Comparison of ENCODE assay signal across 8 mouse cellular contexts in the genomic region with DNA sequence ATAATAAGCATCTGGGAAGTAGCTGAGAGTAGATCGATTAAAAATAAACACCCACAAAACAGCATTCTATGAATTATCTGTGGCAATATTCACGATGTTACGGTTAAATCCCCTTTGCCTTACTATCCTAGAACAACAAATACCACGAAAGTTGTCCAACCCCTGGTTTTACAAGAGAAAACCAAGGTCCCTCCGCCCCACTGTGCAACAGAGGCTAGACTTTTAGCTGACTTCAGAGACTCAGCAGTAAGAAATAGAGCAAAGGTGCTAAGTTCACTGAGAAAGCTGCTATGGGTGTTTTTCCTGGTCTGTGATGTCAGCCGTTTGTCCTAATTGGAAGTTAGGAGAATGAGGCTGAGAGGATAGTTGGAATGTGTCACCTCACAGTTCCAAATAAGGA. TPM values are rescaled to one million over a fixed set of nuclear protein-coding genes. Genes with fewer than 3 reads are reported as not detected.
DNase-seq lines count a peak whose midpoint lies in the region; ATAC-seq lines count a peak whose summit lies in the region.

No protein-coding gene starts in this region.

- peaks cover 87% of the 10 kb centered on the region for H3K79me2 ChIP-seq in macrophage (ENCODE audit: inconsistent target)

- peak overlapping the region; percentile 88 for H3K4me2 ChIP-seq in heart, embryonic 14.5 days (ENCODE audit: low read length)
- H3K4me2 ChIP-seq in forebrain, embryonic 13.5 days = peak overlapping the region; percentile 84

- 48% methylated on average over 6 of the region's 6 CpGs for WGBS in heart, embryonic 14.5 days
- WGBS in forebrain, embryonic 13.5 days = 56% methylated on average over 6 of the region's 6 CpGs
- 11% methylated on average over 6 of the region's 6 CpGs for WGBS in macrophage (ENCODE audit: missing documents)

- peak overlapping the region; percentile 76 to 84; a peak in 3 of 4 replicates for H3K27ac ChIP-seq in heart, embryonic 14.5 days (replicated peaks in 1 of 2; ENCODE audit: control insufficient read depth in 1 of 2, insufficient read depth in 1 of 2, low read depth in 2 of 2, low read length in 2 of 2)
- no peak overlapping the region for H3K27ac ChIP-seq in ES-E14 (ENCODE audit: insufficient read depth, low read depth, low read length, poor library complexity, severe bottlenecking)
- H3K27ac ChIP-seq in forebrain, embryonic 13.5 days = peak overlapping the region; percentile 82; the same call in 1 of the 2 replicates
- peak overlapping the region; percentile 94 for H3K27ac ChIP-seq in macrophage

- peak overlapping the region; percentile 56 to 86 for H3K4me3 ChIP-seq in heart, embryonic 14.5 days (ENCODE audit: control insufficient read depth in 1 of 2, insufficient read depth in 1 of 2, low read depth in 1 of 2, low read length in 2 of 2)
- peak overlapping the region; percentile 74 for H3K4me3 ChIP-seq in ES-E14 (ENCODE audit: insufficient read depth in 1 of 2, low read depth in 1 of 2, low read length in 2 of 2, poor library complexity in 1 of 2, severe bottlenecking in 1 of 2)
- H3K4me3 ChIP-seq in forebrain, embryonic 13.5 days = peak overlapping the region; percentile 61
- H3K4me3 ChIP-seq in macrophage (ENCODE audit: inconsistent target) = peak overlapping the region; percentile 72

- peak overlapping the region; percentile 73; the same call in 1 of the 2 replicates for H3K9ac ChIP-seq in heart, embryonic 14.5 days (ENCODE audit: low read length)
- H3K9ac ChIP-seq in ES-E14 (ENCODE audit: insufficient read depth, low read depth, low read length, poor library complexity, severe bottlenecking) = peak overlapping the region; percentile 90
- H3K9ac ChIP-seq in forebrain, embryonic 13.5 days = no peak overlapping the region

- H3K9me3 ChIP-seq in heart, embryonic 14.5 days (ENCODE audit: control insufficient read depth, low read length) = no peaks in the 10 kb centered on the region
- H3K9me3 ChIP-seq in ES-E14 (ENCODE audit: control insufficient read depth, insufficient read depth, low read depth, low read length) = no peaks in the 10 kb centered on the region
- H3K9me3 ChIP-seq in forebrain, embryonic 13.5 days (replicated peaks) = no peaks in the 10 kb centered on the region

- H3K36me3 ChIP-seq in heart, embryonic 14.5 days (ENCODE audit: control insufficient read depth, insufficient read depth, low read length) = peaks cover 2% of the 10 kb centered on the region; the same call in 1 of the 2 replicates
- H3K36me3 ChIP-seq in ES-E14 (ENCODE audit: control insufficient read depth, insufficient read depth, low read length, poor library complexity, severe bottlenecking) (0 out of 2 replicates have a peak, but pooled peaks cover 3% of the 10 kb centered on the region), macrophage (ENCODE audit: inconsistent target) (peaks cover 38% of the 10 kb centered on the region)
- peaks cover 9% of the 10 kb centered on the region for H3K36me3 ChIP-seq in forebrain, embryonic 13.5 days (ENCODE audit: poor library complexity, severe bottlenecking)

- no peak for ATAC-seq in heart, embryonic 14.5 days (ENCODE audit: insufficient number of reproducible peaks, insufficient read depth, low FRiP score, low read depth)
- ATAC-seq in forebrain, embryonic 13.5 days = no peak
- no peak for ATAC-seq in granulocyte monocyte progenitor cell, adult 5-6 weeks (replicated peaks; ENCODE audit: poor library complexity, severe bottlenecking)

- in situ Hi-C loops in ES-E14 (cut with MboI; ENCODE audit: low sequenced_read_pairs in 2 of 2, unreplicated experiment in 2 of 2) = no loop called here

- peaks cover 0 to 7% of the 10 kb centered on the region in 2 experiments for H3K4me1 ChIP-seq in heart, embryonic 14.5 days (ENCODE audit: control insufficient read depth in 2 of 2, insufficient read depth in 2 of 2, low read length in 2 of 2)
- H3K4me1 ChIP-seq in ES-E14 (ENCODE audit: control insufficient read depth in 2 of 2, insufficient read depth in 2 of 2, low read length in 2 of 2, poor library complexity in 1 of 2) = peaks cover 0 to 12% of the 10 kb centered on the region in 2 experiments; a peak in 1 of 4 replicates
- peaks cover 17% of the 10 kb centered on the region for H3K4me1 ChIP-seq in forebrain, embryonic 13.5 days

- H3K27me3 ChIP-seq in heart, embryonic 14.5 days (ENCODE audit: control insufficient read depth, insufficient read depth, low read length) = peaks cover 10% of the 10 kb centered on the region
- H3K27me3 ChIP-seq in forebrain, embryonic 13.5 days = peaks cover 22% of the 10 kb centered on the region

- no peak for DNase-seq in heart, adult 18-20 months
- no peak for DNase-seq in ES-E14 (ENCODE audit: low read depth, low spot score)
- no peak for DNase-seq in right cerebral cortex, postnatal 14 days
- DNase-seq in natural killer cell, adult 2 months (ENCODE audit: low spot score in 2 of 2) = no peak

RNA-seq across cellular contexts. Expression of gene Apobr, which starts 1.0 kb away (rescaled TPM):
- 0.53 and 0.81 TPM in 2 replicates for polyA plus RNA-seq in heart, embryonic 14.5 days (2014; fragmentation: Nextera tagmentation; extraction: Ambion mirVana)
- under 1 TPM; 0.23 to 0.79 TPM for total RNA-seq in heart, adult 18-20 months (2021)
- total RNA-seq in ES-E14 (2012; rRNA removed) = 2.3 and 2.6 TPM in 2 replicates
- polyA plus RNA-seq in forebrain, embryonic 13.5 days (2015; fragmentation: Nextera tagmentation; extraction: Ambion mirVana) = 0.38 and 0.46 TPM in 2 replicates
- 100 to 1,000 TPM in 25 of 26 experiments, 10 to 100 TPM in 1; 91.4 to 389 (median 168) TPM for total RNA-seq in macrophage (2018; cell fraction: chromatin; rRNA removed)
- 100 to 1,000 TPM in 2 of 26 experiments, 10 to 100 TPM in 24; 48.9 to 110 (median 75.0) TPM for total RNA-seq in macrophage (2018; cell fraction: cytosol; rRNA removed)
- total RNA-seq in macrophage (2018; cell fraction: nucleus; rRNA removed) = 100 to 1,000 TPM; 123 to 332 (median 182) TPM
- 51.3 to 183 TPM (median 99.8 TPM) in 3 replicates for polyA plus RNA-seq in macrophage (2018)
- total RNA-seq in granulocyte monocyte progenitor cell, adult 5-6 weeks (2014; fragmentation: Nextera tagmentation) = 2.1 and 3.9 TPM in 2 replicates
- 4.2 and 6.2 TPM in 2 replicates for total RNA-seq in granulocyte monocyte progenitor cell, adult 5-6 weeks (2017)

RNA-seq across cellular contexts. Expression of gene Cln3, which starts 1.9 kb away (rescaled TPM):
- polyA plus RNA-seq in heart, embryonic 14.5 days (2014; fragmentation: Nextera tagmentation; extraction: Ambion mirVana) = 14.2 and 21.8 TPM in 2 replicates
- total RNA-seq in heart, adult 18-20 months (2021) = 10 to 100 TPM in 1 of 2 experiments, 1 to 10 TPM in 1; 9.0 to 17.9 TPM
- 35.1 and 61.6 TPM in 2 replicates for total RNA-seq in ES-E14 (2012; rRNA removed)
- 26.3 and 30.8 TPM in 2 replicates for polyA plus RNA-seq in forebrain, embryonic 13.5 days (2015; fragmentation: Nextera tagmentation; extraction: Ambion mirVana)
- 1,000 to 10,000 TPM in 5 of 26 experiments, 100 to 1,000 TPM in 21; 398 to 3,038 (median 601) TPM for total RNA-seq in macrophage (2018; cell fraction: chromatin; rRNA removed)
- total RNA-seq in macrophage (2018; cell fraction: cytosol; rRNA removed) = 100 to 1,000 TPM; 117 to 211 (median 152) TPM
- 1,000 to 10,000 TPM in 3 of 26 experiments, 100 to 1,000 TPM in 23; 244 to 1,983 (median 383) TPM for total RNA-seq in macrophage (2018; cell fraction: nucleus; rRNA removed)
- polyA plus RNA-seq in macrophage (2018) = 81.0 to 165 TPM (median 104 TPM) in 3 replicates
- total RNA-seq in granulocyte monocyte progenitor cell, adult 5-6 weeks (2014; fragmentation: Nextera tagmentation) = 37.7 and 61.7 TPM in 2 replicates
- total RNA-seq in granulocyte monocyte progenitor cell, adult 5-6 weeks (2017) = 9.6 and 16.3 TPM in 2 replicates

RNA-seq across cellular contexts. Expression of gene Il27, which starts 11.0 kb away (rescaled TPM):
- polyA plus RNA-seq in heart, embryonic 14.5 days (2014; fragmentation: Nextera tagmentation; extraction: Ambion mirVana) = not detected in 2 replicates
- not detected for total RNA-seq in heart, adult 18-20 months (2021)
- not detected in 2 replicates for total RNA-seq in ES-E14 (2012; rRNA removed)
- not detected in 2 replicates for polyA plus RNA-seq in forebrain, embryonic 13.5 days (2015; fragmentation: Nextera tagmentation; extraction: Ambion mirVana)
- 100 to 1,000 TPM in 7 of 26 experiments, 10 to 100 TPM in 8, 1 to 10 TPM in 7, not detected in 4; 1.5 to 279 (median 15.6) TPM for total RNA-seq in macrophage (2018; cell fraction: chromatin; rRNA removed)
- total RNA-seq in macrophage (2018; cell fraction: cytosol; rRNA removed) = 100 to 1,000 TPM in 2 of 26 experiments, 10 to 100 TPM in 9, 1 to 10 TPM in 13, under 1 TPM in 2; 0.60 to 133 (median 8.8) TPM
- total RNA-seq in macrophage (2018; cell fraction: nucleus; rRNA removed) = 100 to 1,000 TPM in 6 of 26 experiments, 10 to 100 TPM in 12, 1 to 10 TPM in 8; 2.2 to 494 (median 26.4) TPM
- polyA plus RNA-seq in macrophage (2018) = 1.1 to 2.6 TPM (median 1.2 TPM) in 3 replicates
- total RNA-seq in granulocyte monocyte progenitor cell, adult 5-6 weeks (2014; fragmentation: Nextera tagmentation) = 1.3 TPM in 1 of 2 replicates, not detected in the other
- total RNA-seq in granulocyte monocyte progenitor cell, adult 5-6 weeks (2017) = 1.2 TPM in 1 of 2 replicates, not detected in the other

RNA-seq across cellular contexts. Expression of gene Eif3c, which starts 17.6 kb away (rescaled TPM):
- polyA plus RNA-seq in heart, embryonic 14.5 days (2014; fragmentation: Nextera tagmentation; extraction: Ambion mirVana) = 112 and 116 TPM in 2 replicates
- 100 to 1,000 TPM; 142 to 148 TPM for total RNA-seq in heart, adult 18-20 months (2021)
- total RNA-seq in ES-E14 (2012; rRNA removed) = 257 and 289 TPM in 2 replicates
- 209 and 212 TPM in 2 replicates for polyA plus RNA-seq in forebrain, embryonic 13.5 days (2015; fragmentation: Nextera tagmentation; extraction: Ambion mirVana)
- total RNA-seq in macrophage (2018; cell fraction: chromatin; rRNA removed) = 100 to 1,000 TPM in 8 of 26 experiments, 10 to 100 TPM in 18; 46.7 to 177 (median 87.6) TPM
- 100 to 1,000 TPM; 120 to 188 (median 148) TPM for total RNA-seq in macrophage (2018; cell fraction: cytosol; rRNA removed)
- total RNA-seq in macrophage (2018; cell fraction: nucleus; rRNA removed) = 100 to 1,000 TPM in 20 of 26 experiments, 10 to 100 TPM in 6; 68.5 to 233 (median 125) TPM
- polyA plus RNA-seq in macrophage (2018) = 124 to 206 TPM (median 173 TPM) in 3 replicates
- total RNA-seq in granulocyte monocyte progenitor cell, adult 5-6 weeks (2014; fragmentation: Nextera tagmentation) = 188 and 206 TPM in 2 replicates
- total RNA-seq in granulocyte monocyte progenitor cell, adult 5-6 weeks (2017) = 229 and 239 TPM in 2 replicates

RNA-seq across cellular contexts. Expression of gene Nupr1, which starts 46.9 kb away (rescaled TPM):
- polyA plus RNA-seq in heart, embryonic 14.5 days (2014; fragmentation: Nextera tagmentation; extraction: Ambion mirVana) = 7.4 and 10.9 TPM in 2 replicates
- total RNA-seq in heart, adult 18-20 months (2021) = 1 to 10 TPM; 6.1 to 8.0 TPM
- total RNA-seq in ES-E14 (2012; rRNA removed) = 16.4 and 20.4 TPM in 2 replicates
- 2.1 and 2.5 TPM in 2 replicates for polyA plus RNA-seq in forebrain, embryonic 13.5 days (2015; fragmentation: Nextera tagmentation; extraction: Ambion mirVana)
- total RNA-seq in macrophage (2018; cell fraction: chromatin; rRNA removed) = 100 to 1,000 TPM in 11 of 26 experiments, 10 to 100 TPM in 13, 1 to 10 TPM in 2; 8.5 to 342 (median 89.7) TPM
- total RNA-seq in macrophage (2018; cell fraction: cytosol; rRNA removed) = 100 to 1,000 TPM in 17 of 26 experiments, 10 to 100 TPM in 9; 24.9 to 591 (median 243) TPM
- total RNA-seq in macrophage (2018; cell fraction: nucleus; rRNA removed) = 100 to 1,000 TPM in 18 of 26 experiments, 10 to 100 TPM in 8; 22.1 to 699 (median 165) TPM
- polyA plus RNA-seq in macrophage (2018) = 14.9 to 47.0 TPM (median 32.4 TPM) in 3 replicates
- total RNA-seq in granulocyte monocyte progenitor cell, adult 5-6 weeks (2014; fragmentation: Nextera tagmentation) = 0.92 and 1.3 TPM in 2 replicates
- total RNA-seq in granulocyte monocyte progenitor cell, adult 5-6 weeks (2017) = 1.7 TPM in 1 of 2 replicates, not detected in the other
